Mouse (Mus musculus) heart, embryonic 16.5 days (tissue): Measurements from ENCODE around the gene Zfp979. TPM values are rescaled to one million over a fixed set of nuclear protein-coding genes. Genes with fewer than 3 reads are reported as not detected.
"Not testable (repeated sequence)": the region's sequence is repeated elsewhere in the genome, so short reads cannot be mapped to it uniquely, and the experiment has no call there.

Experiments
- ATAC-seq: fragments of 200-750 bp; cut with Nextera tagmentation; replicated peaks from 2 replicates; pipeline ENCODE4 v1.8.0; 2017; ENCODE audit warnings: moderate number of reproducible peaks; ENCODE audit not compliant: insufficient read depth, low FRiP score; ENCODE audit errors: extremely low read depth
- H3K27ac ChIP-seq: fragments of 300-500 bp; sonication (generic); 2 replicates; pipeline ENCODE4 v1.5.1; 2014; ENCODE audit warnings: mild to moderate bottlenecking, low read length, control low read depth, moderate library complexity
- H3K27me3 ChIP-seq: fragments of 300-500 bp; sonication (generic); 2 replicates; pipeline ENCODE4 v1.6.1; 2014; ENCODE audit warnings: low read length, mixed read lengths; ENCODE audit not compliant: control insufficient read depth, insufficient read depth
- H3K36me3 ChIP-seq: fragments of 300-500 bp; sonication (generic); 2 replicates; pipeline ENCODE4 v1.6.1; 2014; ENCODE audit not compliant: control insufficient read depth, insufficient read depth
- H3K4me1 ChIP-seq: fragments of 300-500 bp; sonication (generic); 2 replicates; pipeline ENCODE4 v1.6.1; 2014; ENCODE audit warnings: low read length, mixed read lengths; ENCODE audit not compliant: control insufficient read depth, insufficient read depth
- H3K4me2 ChIP-seq: fragments of 300-500 bp; sonication (generic); 2 replicates; pipeline ENCODE4 v1.6.1; 2014; ENCODE audit warnings: low read depth, mild to moderate bottlenecking, control low read depth, low read length
- H3K4me3 ChIP-seq: fragments of 300-500 bp; sonication (generic); 2 replicates; pipeline ENCODE4 v1.5.1; 2014; ENCODE audit warnings: mild to moderate bottlenecking, control low read depth, low read length
- H3K9ac ChIP-seq: fragments of 300-500 bp; sonication (generic); 2 replicates; pipeline ENCODE4 v1.6.1; 2014; ENCODE audit warnings: low read length, control low read depth
- H3K9me3 ChIP-seq: fragments of 300-500 bp; sonication (generic); replicated peaks from 2 replicates; pipeline ENCODE4 v1.6.1; 2016; ENCODE audit warnings: low read length; ENCODE audit not compliant: control insufficient read depth
- WGBS: fragments of 180-500 bp; shearing (Covaris S2); extraction: QIAGEN DNeasy Blood & Tissue Kit; methylation state at CpG from one replicate; pipeline ENCODE4 v1.1.7; 2014; 5-methylcytosine and 5-hydroxymethylcytosine counted together
- polyA plus RNA-seq: library from polyadenylated mRNA; unstranded; fragments of >200 nt; fragmentation: Nextera tagmentation; extraction: Ambion mirVana; gene quantifications from 2 replicates; pipeline ENCODE4 v1.2.1, GENCODE M21; 2015

Gene Zfp979
- 3.9 TPM in 2 replicates for polyA plus RNA-seq

DNA sequence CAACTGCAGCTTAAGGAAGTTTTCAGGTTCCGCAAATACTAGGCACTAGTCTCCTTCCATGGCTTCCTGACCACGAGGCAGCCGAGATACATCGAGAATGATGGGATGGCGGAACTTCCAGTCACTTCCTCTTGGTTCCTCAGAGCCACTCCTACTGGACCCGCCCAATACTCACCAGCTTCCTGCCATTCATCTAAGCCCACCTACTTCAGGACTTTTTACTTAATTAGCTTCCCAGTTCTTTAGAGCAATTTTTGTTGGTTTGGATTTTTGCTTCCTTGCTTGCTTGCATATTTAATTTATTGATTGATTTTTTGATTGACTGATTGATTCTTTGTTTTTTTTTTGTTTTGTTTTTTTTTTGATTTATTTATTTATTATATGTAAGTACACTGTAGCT lies at the start of gene Zfp979:
Gene Zfp979 (minus strand): TSS at position 101 of the 400 bp plus-strand sequence.
- no CpG with 5 or more reads among the region's 6 CpGs for WGBS
- H3K27me3 ChIP-seq, H3K4me1 ChIP-seq, H3K9me3 ChIP-seq, H3K27ac ChIP-seq, H3K36me3 ChIP-seq, ATAC-seq, H3K4me2 ChIP-seq, H3K4me3 ChIP-seq, H3K9ac ChIP-seq: not testable (repeated sequence)

DNA sequence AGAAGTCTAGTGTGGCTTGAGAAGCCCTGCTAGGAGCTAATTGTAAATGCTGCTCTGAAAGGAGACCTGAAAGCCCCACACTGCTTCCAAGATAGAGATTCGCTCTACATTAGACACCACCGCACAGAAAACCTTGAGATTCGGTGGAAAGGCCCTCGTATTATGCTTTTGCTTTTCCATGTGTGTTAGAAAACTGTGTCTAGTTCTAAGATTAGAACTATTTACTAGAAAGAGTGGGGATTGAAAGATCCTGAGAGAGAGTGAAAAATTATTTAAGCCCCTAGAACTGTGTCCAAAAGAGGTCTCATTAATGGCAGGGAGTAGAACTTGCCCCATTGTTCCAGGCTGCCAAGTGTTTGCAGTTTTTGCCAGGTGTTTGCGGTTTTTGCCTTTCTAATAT lies 12.9 kb upstream of the Zfp979 start:
- WGBS = 77% methylated on average over 4 of the region's 5 CpGs
- H3K36me3 ChIP-seq, ATAC-seq, H3K9ac ChIP-seq, H3K27me3 ChIP-seq, H3K27ac ChIP-seq, H3K4me1 ChIP-seq, H3K4me2 ChIP-seq, H3K4me3 ChIP-seq, H3K9me3 ChIP-seq: not testable (repeated sequence)

DNA sequence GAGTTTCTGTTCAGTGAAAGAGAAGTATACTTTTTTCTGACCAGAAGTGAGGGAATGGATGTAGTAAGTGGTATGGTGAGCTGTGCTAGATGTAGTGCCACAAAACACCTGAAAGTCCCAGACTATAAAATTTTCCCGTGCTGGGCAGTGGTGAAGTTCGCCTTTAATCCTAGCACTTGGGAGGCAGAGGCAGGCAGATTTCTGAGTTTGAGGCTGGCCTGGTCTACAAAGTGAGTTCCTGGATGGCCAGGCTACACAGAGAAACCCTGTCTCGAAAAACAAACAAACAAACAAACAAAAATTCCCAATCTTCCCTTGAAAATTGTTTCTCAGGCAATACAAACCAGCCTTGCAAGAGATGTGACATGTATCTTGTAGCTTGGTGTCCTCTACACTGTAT lies 5.1 kb upstream of the Zfp979 start:
- not testable (repeated sequence) for H3K4me2 ChIP-seq, ATAC-seq, H3K4me3 ChIP-seq, H3K4me1 ChIP-seq, H3K9me3 ChIP-seq, H3K9ac ChIP-seq, H3K27ac ChIP-seq, H3K36me3 ChIP-seq, H3K27me3 ChIP-seq
- WGBS = no CpG with 5 or more reads among the region's 3 CpGs

DNA sequence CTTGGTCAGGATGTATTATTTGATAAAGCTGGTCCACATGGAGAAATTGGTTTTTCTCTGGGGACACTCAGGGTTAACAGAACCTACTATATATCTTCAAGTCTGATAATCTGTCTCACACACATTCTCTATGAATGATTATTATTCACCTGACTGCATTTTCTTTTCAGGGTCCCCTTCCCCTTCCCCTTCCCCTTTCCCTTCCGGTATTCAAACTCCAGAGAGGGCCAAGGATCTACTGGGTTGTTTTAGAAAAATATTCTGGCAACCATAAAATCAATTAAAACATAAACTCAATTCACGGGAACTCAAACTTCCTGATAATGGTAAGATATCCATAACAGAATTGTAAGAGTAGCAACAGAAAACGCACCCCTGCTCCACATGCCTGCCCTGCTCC lies 381 bp downstream of the Zfp979 start:
- ATAC-seq = not testable (repeated sequence)
- WGBS = 39% methylated on average over 2 of the region's 3 CpGs

DNA sequence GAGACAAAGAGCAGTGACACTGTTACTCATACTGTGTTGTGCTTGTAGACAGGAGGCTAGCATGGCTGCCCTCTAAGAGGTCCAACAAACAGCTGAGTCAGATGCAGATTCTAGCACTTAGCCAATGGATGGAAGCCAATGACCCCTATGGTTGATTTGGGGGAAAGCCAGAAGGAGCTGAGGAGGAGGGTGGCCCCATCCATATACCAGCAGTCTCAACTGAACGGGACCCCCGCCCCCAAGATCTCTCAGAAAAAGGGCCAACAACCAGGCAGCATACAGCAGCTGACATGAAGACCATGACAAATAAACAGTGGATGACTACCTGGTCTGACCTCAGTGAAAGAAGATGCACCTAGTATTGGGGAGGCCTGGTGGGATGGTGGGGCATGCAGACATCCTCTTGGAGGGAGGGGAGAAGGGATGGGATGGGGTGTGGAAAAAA lies 8.5 kb downstream of the Zfp979 start:
- H3K9me3 ChIP-seq, H3K27ac ChIP-seq, H3K4me3 ChIP-seq, H3K27me3 ChIP-seq, H3K4me2 ChIP-seq, H3K4me1 ChIP-seq, H3K9ac ChIP-seq, H3K36me3 ChIP-seq: not testable (repeated sequence)
- WGBS = no CpG with 5 or more reads among the region's 2 CpGs
- peak; percentile 67; the same call in 1 of the 2 replicates for ATAC-seq

More for the DNA sequence above, 381 bp downstream of the Zfp979 start:
- H3K4me1 ChIP-seq, H3K4me3 ChIP-seq, H3K36me3 ChIP-seq, H3K4me2 ChIP-seq, H3K9ac ChIP-seq, H3K27ac ChIP-seq, H3K27me3 ChIP-seq, H3K9me3 ChIP-seq: not testable (repeated sequence)

DNA sequence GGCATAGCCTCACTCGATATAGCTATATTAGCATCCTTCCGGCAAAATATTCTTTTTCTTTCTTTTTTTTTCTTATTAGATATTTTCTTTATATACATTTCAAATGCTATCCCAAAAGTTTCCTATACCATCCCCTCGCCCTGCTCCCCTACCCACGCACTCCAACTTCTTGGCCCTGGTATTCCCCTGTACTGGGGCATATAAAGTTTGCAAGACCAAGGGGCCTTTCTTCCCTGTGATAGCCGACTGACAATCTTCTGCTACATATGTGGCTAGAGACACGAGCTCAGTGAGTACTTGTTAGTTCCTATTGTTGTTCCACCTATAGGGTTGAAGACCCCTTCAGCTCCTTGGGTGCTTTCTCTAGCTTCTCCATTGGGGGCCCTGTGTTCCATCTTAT lies 35.8 kb downstream of the Zfp979 start:
- not testable (repeated sequence) for H3K9me3 ChIP-seq

DNA sequence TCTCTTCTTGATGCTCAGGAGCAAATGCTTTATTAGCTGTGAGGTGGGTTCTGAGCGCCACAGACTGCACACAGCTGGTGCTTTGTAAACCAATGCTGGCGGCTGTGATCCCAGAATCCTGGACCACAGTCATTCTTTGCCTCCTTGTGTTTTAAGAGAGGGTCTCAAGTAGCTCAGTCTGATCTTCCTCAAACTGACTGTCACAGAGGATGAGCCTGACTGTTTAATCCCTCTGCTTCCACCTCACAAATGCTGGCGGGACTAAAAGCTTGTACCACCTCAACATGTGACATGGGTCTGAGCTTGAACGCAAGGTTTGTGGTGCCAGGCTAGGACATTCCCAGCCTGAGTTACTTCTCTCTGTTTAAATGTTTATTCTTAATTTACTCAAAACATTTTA lies 36.8 kb downstream of the Zfp979 start:
- no peaks in the 10 kb centered on the region for H3K27me3 ChIP-seq
- H3K9me3 ChIP-seq = peaks cover 2% of the 10 kb centered on the region
- no peaks in the 10 kb centered on the region for H3K36me3 ChIP-seq
- no peak overlapping the region for H3K9ac ChIP-seq
- H3K4me1 ChIP-seq = no peaks in the 10 kb centered on the region
- 72% methylated on average over 4 of the region's 4 CpGs for WGBS
- no peak overlapping the region for H3K4me2 ChIP-seq
- H3K4me3 ChIP-seq = no peak overlapping the region
- H3K27ac ChIP-seq = no peak overlapping the region
- ATAC-seq = no peak

More for the DNA sequence above, 35.8 kb downstream of the Zfp979 start:
- H3K4me2 ChIP-seq, ATAC-seq, H3K27ac ChIP-seq, H3K4me1 ChIP-seq, H3K27me3 ChIP-seq, H3K36me3 ChIP-seq, H3K4me3 ChIP-seq, H3K9ac ChIP-seq: not testable (repeated sequence)
- WGBS = 76% methylated on average over 6 of the region's 6 CpGs

DNA sequence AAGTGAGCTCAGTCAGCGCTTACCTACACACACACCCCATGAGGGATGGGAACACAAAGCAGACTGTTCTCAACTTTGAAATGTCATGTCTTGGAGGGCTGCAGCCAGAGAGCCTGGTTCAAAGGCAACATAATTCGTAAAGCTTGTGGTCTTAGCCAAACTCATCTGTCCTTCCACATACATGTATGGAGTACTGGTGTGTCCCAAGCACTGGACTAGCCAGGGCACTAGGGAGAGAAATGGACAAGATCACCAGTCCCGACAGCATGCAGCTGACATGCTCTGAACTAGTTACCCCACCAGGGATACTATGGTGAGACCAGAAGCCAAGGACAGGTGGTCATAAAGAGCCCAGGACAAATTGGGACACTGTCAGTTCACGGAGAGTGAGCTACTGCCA lies 38.5 kb downstream of the Zfp979 start:
- Histone ChIP-seq H3K9ac (no peak overlapping the region), H3K9me3 (peaks cover 12% of the 10 kb centered on the region), H3K36me3 (no peaks in the 10 kb centered on the region), H3K4me2 (no peak overlapping the region), H3K4me3 (no peak overlapping the region), H3K27me3 (no peaks in the 10 kb centered on the region), H3K27ac (no peak overlapping the region), H3K4me1 (no peaks in the 10 kb centered on the region)
- no peak for ATAC-seq
- 69% methylated on average over 4 of the region's 4 CpGs for WGBS

DNA sequence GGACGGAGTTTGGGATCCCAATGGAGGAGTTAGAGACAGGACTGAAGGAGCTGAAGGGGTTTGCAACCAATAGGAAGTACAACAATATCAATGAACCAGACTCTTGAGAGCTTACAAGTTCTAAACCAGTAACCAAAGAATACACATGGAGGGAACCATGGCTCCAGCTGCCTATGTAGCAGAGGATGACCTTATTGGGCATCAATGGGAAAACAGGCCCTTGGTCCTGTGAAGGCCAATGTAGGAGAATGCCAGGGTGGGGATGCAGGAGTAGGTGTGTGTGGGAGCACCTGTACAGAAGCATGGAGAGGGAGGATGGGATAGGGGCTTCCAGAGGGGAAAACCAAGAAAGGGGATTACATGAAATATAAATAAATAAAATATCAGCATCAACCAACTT lies 40.4 kb downstream of the Zfp979 start:
- no peak overlapping the region for H3K9ac ChIP-seq
- 33% methylated on average over 1 of the region's 1 CpGs for WGBS
- no peak for ATAC-seq
- H3K36me3 ChIP-seq = no peaks in the 10 kb centered on the region
- H3K9me3 ChIP-seq = peaks cover 15% of the 10 kb centered on the region
- H3K4me1 ChIP-seq = no peaks in the 10 kb centered on the region
- H3K4me2 ChIP-seq = no peak overlapping the region
- no peak overlapping the region for H3K27ac ChIP-seq
- H3K27me3 ChIP-seq = no peaks in the 10 kb centered on the region
- no peak overlapping the region for H3K4me3 ChIP-seq

DNA sequence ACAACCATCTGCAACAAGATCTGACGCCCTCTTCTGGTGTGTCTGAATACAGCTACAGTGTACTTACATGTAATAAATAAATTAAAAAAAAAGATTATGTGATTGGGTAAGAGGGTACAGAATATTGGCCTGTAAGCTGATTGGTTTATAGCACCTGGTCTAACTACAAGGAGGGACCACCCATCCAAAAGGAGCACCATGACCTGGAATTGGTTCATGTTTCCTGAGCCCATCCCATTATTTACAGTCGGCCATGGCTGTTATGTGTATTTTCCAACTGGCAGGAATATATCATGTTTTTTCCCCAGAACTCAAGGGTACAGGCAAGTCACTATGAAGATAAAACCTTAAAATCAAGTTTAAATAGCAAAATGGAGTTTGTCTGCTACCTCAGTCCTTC lies 43.5 kb downstream of the Zfp979 start:
- no peak overlapping the region for H3K27ac ChIP-seq
- WGBS = 54% methylated on average over 2 of the region's 2 CpGs
- ATAC-seq = no peak
- H3K27me3 ChIP-seq = no peaks in the 10 kb centered on the region
- no peaks in the 10 kb centered on the region for H3K36me3 ChIP-seq
- no peaks in the 10 kb centered on the region for H3K4me1 ChIP-seq
- no peak overlapping the region for H3K4me3 ChIP-seq
- peaks cover 16% of the 10 kb centered on the region for H3K9me3 ChIP-seq
- no peak overlapping the region for H3K4me2 ChIP-seq
- H3K9ac ChIP-seq = no peak overlapping the region
